Mouse (Mus musculus): ENCODE measurements around the gene Pdzd4.
A peak's percentile ranks its signal among the peaks of the same experiment; 100 is the strongest.

Pdzd4 gene

DNA sequence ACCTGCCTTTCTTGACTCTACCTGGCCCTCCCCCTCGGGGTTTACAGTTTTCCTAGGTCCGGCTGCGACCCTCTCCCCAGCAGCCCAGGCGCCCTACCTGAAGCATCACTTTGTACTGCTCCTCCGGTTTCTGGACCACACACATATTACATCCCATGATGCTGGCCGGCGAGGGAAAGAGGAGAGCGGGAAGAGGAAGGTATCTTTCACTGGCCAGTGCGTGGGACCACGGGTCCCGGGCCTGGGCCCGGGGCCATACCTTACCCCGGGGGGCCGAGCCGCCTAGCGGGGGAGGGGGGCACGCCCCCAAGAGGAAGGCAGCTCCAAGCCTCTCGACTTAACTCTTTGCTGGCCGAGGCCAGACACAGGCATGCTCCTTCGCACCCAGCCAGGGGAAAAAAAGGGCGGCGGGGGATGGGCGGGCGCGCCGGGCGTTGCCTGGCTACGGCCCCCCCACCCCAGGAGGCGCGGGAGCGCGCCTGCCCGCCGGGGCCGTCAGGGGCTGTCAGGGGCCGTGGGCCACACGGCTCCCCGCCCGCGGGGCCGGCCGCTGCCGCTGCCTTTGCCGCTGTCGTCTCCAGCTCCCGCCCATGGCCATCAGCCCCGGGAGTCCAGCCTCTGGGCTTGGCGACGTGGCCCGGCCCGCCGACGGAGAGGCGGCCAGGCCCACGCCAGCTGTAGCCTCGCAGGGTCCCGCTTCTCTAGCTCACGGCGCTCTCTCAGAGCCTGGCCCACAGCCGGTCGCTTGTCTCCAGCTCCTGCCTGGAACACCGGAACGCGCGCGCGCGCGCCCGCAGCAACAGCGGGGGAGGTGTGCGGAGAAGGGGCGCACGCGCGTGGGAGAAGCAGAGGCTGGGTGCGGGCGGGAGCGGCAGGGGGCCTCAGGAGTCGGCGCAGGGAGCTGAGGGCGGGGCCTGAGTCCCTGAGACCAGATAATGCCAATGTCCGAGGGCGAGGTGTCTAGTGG lies at the start of gene Pdzd4:
Pdzd4 (minus strand) TSS at position 785 of the 967 bp plus-strand sequence.
- peak; percentile 14 to 63 for DNase-seq (ENCODE audit: low spot score in 2 of 2)

DNA sequence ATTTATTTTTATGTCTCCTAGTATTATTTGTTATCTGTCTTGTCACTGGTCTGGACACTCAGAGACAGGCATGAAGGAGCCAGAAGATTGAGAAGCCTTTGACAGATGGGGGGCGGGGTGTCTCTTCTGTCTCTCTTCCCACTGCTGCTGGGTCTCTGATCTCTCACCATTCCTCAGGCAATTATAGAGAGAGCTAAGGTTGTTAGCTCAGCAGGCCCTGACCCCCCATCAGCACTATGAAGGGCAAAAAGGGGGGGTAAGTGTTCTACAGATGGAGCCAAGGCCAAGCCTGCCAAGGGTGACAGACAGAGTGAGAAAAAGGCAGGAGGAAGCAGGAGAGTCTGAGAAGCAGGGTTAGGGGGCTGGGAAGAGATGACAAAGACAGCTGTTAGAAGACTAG lies 47.2 kb upstream of the Pdzd4 start:
- no peak for DNase-seq (ENCODE audit: low spot score in 2 of 2)

- no peak for DNase-seq (ENCODE audit: low spot score in 2 of 2)
Observed at GRCm38 (mm10) chrX:73871474-73871873, 46.7 kb upstream of the Pdzd4 start.

GRCm38 (mm10) chrX:73869334-73869733 lies 44.6 kb upstream of the Pdzd4 start:
- peak in 1 of 2 experiments; percentile 30 for DNase-seq (ENCODE audit: low spot score in 2 of 2)

DNA sequence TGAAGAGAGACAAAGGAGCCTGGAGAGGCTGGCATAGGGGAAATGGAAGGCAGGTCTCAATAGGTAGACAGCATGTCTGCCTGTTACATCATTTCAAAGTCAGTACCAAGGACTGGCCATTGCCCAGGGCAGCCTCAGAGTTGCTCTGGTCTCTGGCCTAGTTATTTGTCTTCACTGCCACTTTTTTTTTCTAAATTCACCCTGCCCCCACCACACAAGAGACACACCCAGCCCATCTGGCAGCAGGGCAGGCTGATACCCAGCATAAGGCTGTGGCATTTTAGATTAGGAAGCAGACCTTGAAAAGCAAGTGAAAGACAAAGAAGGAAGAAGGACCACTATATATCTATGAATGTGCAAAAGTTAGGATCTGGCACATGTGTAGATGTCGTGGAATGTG lies 43.1 kb upstream of the Pdzd4 start:
- DNase-seq (ENCODE audit: low spot score in 2 of 2): peak in 1 of 2 experiments; percentile 28

GRCm38 (mm10) chrX:73867256-73867655 lies 42.5 kb upstream of the Pdzd4 start:
- DNase-seq (ENCODE audit: low spot score in 2 of 2): no peak

DNA sequence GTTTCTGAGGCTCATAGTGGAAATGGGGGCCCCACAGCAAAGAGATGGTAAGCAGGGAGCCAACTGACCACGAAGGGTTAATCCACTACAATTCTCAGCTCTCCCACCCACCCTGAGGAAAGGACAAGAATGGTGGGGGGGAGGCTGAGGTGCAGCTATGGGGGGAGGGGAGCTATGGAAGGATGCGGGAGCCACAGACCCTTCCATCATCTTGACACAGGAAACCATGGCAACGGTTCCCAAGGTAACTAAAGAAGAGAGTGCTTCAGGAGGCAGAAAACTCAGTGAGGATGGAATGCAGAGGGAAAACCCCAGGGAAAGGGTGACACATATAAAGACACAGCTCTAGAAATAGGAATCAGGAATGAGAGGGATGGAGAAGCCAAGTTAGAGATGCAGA lies 39.9 kb upstream of the Pdzd4 start:
- no peak for DNase-seq (ENCODE audit: low spot score in 2 of 2)

- DNase-seq (ENCODE audit: low spot score in 2 of 2): no peak
Observed at GRCm38 (mm10) chrX:73855087-73855408, 30.3 kb upstream of the Pdzd4 start.

DNA sequence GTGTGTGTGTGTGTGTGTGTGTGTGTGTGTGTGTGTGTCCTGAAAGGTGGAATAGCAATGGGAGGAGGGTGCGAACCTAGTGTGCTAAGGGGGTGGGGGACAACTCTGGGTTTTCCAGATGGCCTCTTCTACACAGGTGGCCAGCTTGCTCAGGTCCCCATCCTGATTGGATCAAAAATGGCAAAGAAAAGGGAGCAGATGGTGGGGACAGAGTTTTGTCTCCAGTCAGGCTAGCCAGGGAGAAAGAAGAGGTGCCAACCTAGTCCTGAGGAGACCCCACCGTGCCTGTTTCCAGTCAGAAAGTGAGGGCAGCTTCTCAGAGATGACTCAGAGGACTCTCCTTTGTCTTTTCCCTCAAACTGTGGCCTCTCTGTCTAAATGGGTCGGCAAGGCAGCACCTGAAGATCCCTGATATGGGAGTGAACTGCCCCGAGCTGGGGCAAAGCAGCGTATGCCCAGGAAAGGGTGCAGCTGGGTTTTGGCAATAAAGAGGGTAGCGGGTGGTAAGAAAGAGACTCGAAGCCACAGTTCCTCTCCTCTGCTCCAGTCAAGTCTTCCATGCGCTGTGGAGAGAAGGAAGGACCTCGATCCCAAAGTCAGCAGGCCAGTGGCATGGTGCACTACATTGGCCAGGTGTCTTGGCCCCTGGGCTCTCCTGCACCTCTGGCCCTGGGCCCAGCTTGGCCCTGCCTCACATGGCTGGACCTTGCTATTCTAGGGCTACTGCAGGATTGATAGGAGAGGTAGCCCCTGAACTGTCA lies 29.7 kb upstream of the Pdzd4 start:
- DNase-seq (ENCODE audit: low spot score in 2 of 2): no peak

- no peak for DNase-seq (ENCODE audit: low spot score in 2 of 2)
Observed at GRCm38 (mm10) chrX:73836691-73837090, 11.9 kb upstream of the Pdzd4 start.

DNA sequence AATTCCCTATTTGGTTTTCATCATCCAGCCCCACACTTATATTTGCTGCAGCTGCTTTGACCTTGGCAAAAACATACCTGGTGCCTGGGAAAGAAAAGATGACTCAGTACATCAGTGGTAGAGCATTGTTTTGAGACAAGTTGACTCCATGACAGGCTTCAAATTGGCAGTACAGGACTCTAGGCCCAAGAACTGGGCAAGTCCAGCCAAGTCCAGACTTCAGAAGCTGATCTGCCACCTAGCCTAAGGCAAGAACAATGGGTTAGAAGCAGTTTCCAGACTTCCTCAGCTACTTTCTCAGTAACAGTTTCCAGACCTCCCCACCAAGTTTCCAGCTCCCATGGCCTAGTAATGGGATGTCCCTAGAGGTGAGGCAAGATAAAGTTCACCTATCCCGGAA lies 11.0 kb upstream of the Pdzd4 start:
- no peak for DNase-seq (ENCODE audit: low spot score in 2 of 2)

DNA sequence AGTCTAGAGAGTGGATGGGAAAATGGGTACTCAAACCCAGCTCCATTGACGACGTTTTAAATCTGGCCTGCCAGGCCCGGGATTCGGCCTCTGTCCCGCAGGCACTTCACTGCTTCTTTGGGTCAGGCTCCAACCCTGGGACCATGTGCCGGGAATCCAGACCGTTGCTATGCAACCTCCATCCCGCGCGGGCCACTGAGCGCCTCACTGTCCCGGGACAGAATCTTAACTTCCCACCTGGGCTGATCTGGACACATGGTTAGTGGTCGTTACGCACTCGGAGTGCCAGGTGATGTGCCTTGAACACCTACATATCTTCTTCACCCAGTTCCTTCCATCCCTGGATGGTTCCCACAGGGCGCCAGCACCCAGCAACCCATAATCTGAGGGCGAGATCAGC lies 1.0 kb downstream of the Pdzd4 start:
- no peak for DNase-seq (ENCODE audit: low spot score in 2 of 2)

GRCm38 (mm10) chrX:73816596-73817314 lies 8.0 kb downstream of the Pdzd4 start:
- DNase-seq (ENCODE audit: low spot score in 2 of 2): no peak

GRCm38 (mm10) chrX:73815072-73815471 lies 9.7 kb downstream of the Pdzd4 start:
- DNase-seq (ENCODE audit: low spot score in 2 of 2): no peak

DNA sequence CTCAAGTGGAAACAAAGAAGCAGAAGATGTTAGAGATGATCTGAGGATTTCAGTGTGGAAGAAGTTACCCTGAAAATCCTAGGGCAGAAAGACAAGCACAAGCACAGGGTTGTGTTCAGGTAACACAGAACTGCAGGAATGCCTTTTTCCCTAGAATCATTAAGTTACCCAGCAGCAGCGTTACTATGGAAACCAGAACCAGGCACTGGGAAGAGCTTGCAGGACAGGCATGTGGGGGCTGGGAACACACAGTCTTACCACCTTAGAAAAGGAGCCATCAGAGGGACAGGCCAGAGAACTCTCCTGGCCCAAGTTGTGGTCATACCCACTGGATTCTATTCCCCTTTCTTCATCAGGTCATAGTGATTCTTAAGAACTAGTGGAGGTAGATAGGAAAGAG lies 19.0 kb downstream of the Pdzd4 start:
- DNase-seq (ENCODE audit: low spot score in 2 of 2): no peak

DNA sequence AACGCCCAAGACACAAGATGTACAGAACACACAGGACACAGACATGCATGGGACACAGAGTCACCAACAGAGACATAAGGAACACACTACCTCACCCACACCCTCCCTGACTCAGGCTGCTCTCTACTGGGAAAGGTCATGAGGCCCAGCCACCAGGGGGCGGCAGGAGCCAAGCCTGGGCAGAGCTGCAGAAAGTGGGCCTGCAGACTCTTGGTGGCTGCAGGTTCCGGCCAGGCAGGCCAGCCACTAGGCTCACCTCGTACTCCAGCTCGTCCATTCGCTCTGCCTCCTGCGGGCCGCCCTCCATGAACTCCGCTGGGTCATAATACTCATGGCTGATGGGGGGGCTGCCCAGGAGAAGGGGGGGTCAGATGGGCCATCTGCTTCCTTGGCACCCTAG lies 26.3 kb downstream of the Pdzd4 start:
- DNase-seq (ENCODE audit: low spot score in 2 of 2): peak; percentile 72 to 87

- DNase-seq (ENCODE audit: low spot score in 2 of 2): no peak
Observed at GRCm38 (mm10) chrX:73797511-73797910, 27.3 kb downstream of the Pdzd4 start.

GRCm38 (mm10) chrX:73793505-73793904 lies 31.3 kb downstream of the Pdzd4 start:
- DNase-seq (ENCODE audit: low spot score in 2 of 2): no peak

- DNase-seq (ENCODE audit: low spot score in 2 of 2): no peak
Observed at GRCm38 (mm10) chrX:73793039-73793438, 31.7 kb downstream of the Pdzd4 start.

- peak in 1 of 2 experiments; percentile 55 for DNase-seq (ENCODE audit: low spot score in 2 of 2)
Observed at GRCm38 (mm10) chrX:73788501-73788900, 36.3 kb downstream of the Pdzd4 start.

- no peak for DNase-seq (ENCODE audit: low spot score in 2 of 2)
Observed at GRCm38 (mm10) chrX:73787225-73787558, 37.6 kb downstream of the Pdzd4 start.

All from spleen, postnatal 4 days (tissue).